Mouse (Mus musculus) hindbrain, embryonic 12.5 days (tissue): ENCODE measurements around the gene AU015836. TPM values are rescaled to one million over a fixed set of nuclear protein-coding genes. Genes with fewer than 3 reads are reported as not detected.
"Not testable (repeated sequence)": the region's sequence is repeated elsewhere in the genome, so short reads cannot be mapped to it uniquely, and the experiment has no call there.

Source experiments
- ATAC-seq: fragments of 200-750 bp; cut with Nextera tagmentation; 2 replicates; pipeline ENCODE4 v1.8.0; 2017; ENCODE audit warnings: moderate TSS enrichment; ENCODE audit not compliant: low FRiP score
- H3K27ac ChIP-seq: fragments of 300-500 bp; sonication (generic); 2 replicates; pipeline ENCODE4 v1.5.1; 2016; ENCODE audit warnings: mild to moderate bottlenecking
- H3K27me3 ChIP-seq: fragments of 300-500 bp; sonication (generic); 2 replicates; pipeline ENCODE4 v1.6.1; 2016; ENCODE audit warnings: mild to moderate bottlenecking
- H3K36me3 ChIP-seq: fragments of 300-500 bp; sonication (generic); 2 replicates; pipeline ENCODE4 v1.6.1; 2016; ENCODE audit warnings: mild to moderate bottlenecking
- H3K4me1 ChIP-seq: fragments of 300-500 bp; sonication (generic); 2 replicates; pipeline ENCODE4 v1.6.1; 2016
- H3K4me2 ChIP-seq: fragments of 300-500 bp; sonication (generic); replicated peaks from 2 replicates; pipeline ENCODE4 v1.6.1; 2016; ENCODE audit warnings: mild to moderate bottlenecking
- H3K4me3 ChIP-seq: fragments of 300-500 bp; sonication (generic); 2 replicates; pipeline ENCODE4 v1.5.1; 2016; ENCODE audit warnings: mild to moderate bottlenecking
- H3K9ac ChIP-seq: fragments of 300-500 bp; sonication (generic); 2 replicates; pipeline ENCODE4 v1.6.1; 2016; ENCODE audit warnings: mild to moderate bottlenecking, moderate library complexity
- H3K9me3 ChIP-seq: fragments of 300-500 bp; sonication (generic); replicated peaks from 2 replicates; pipeline ENCODE4 v1.6.1; 2016; ENCODE audit warnings: mild to moderate bottlenecking
- WGBS: fragments of 180-500 bp; shearing (Covaris S2); methylation state at CpG from one replicate; pipeline ENCODE4 v1.1.7; 2016; 5-methylcytosine and 5-hydroxymethylcytosine counted together
- polyA plus RNA-seq: library from polyadenylated mRNA; unstranded; fragments of >200 nt; fragmentation: Nextera tagmentation; extraction: Ambion mirVana; gene quantifications from 2 replicates; pipeline ENCODE4 v1.2.1, GENCODE M21; 2016

The AU015836 gene
- polyA plus RNA-seq: not detected in 2 replicates

DNA sequence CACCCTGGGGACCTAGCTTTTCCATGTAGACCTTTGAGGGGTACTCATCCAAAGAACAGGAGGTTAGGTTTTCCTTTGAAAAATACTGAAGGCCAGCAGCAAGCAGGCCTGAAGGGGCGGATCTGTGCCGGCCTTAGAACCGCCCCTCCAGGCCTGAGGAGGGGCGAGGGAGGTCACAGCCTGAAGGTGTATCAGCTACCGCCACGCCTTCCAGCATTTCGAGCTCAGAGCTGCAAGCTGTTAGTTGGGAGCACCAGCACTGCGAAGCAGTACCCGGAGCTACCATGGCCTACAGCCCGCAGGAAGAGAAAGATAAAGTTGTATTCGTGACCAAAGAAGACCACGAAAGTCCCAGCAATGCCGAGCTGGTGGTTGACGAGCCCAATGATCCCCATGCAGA is at the start of gene AU015836:
Gene AU015836, plus strand, starts transcription at position 216 of the 400 bp plus-strand sequence.
- H3K4me2 ChIP-seq: no peak within 1 kb of the TSS
- no peaks in the 10 kb centered on the region for H3K9me3 ChIP-seq
- WGBS: 56% methylated on average over 14 of the region's 14 CpGs
- no peak within 1 kb of the TSS for H3K4me3 ChIP-seq
- peaks cover 11% of the 10 kb centered on the region for H3K27me3 ChIP-seq
- ATAC-seq: no peak
- no peak within 1 kb of the TSS for H3K9ac ChIP-seq
- no peak within 1 kb of the TSS for H3K27ac ChIP-seq
- no peaks in the 10 kb centered on the region for H3K4me1 ChIP-seq
- H3K36me3 ChIP-seq: no peaks in the 10 kb centered on the region

DNA sequence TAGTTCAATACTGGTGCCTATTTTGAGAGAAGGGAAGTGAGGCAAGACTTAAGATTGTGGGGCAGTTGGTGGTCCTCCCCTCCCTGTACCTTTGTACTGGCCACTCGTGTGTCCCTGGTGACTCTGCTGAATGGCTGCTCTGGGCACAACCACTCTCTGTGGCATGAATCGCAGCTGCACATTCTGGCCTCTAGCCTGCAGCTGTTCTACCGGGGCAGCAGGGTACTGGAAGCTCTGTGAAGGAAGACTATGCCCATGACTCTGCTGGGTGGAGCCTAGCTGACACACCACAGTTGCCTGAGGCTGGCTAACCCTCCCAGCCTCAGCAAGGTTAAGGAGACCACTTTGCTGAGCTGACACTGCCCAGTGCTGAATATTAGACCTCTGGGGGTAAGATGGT is 49.4 kb upstream of the AU015836 start:
- no peaks in the 10 kb centered on the region for H3K36me3 ChIP-seq
- no peak overlapping the region for H3K9ac ChIP-seq
- no peak overlapping the region for H3K4me2 ChIP-seq
- H3K4me1 ChIP-seq: no peaks in the 10 kb centered on the region
- no peak overlapping the region for H3K4me3 ChIP-seq
- no peak for ATAC-seq
- H3K9me3 ChIP-seq: peaks cover 5% of the 10 kb centered on the region; the same call in 1 of the 2 replicates
- WGBS: 70% methylated on average over 3 of the region's 3 CpGs
- peaks cover 5% of the 10 kb centered on the region; the same call in 1 of the 2 replicates for H3K27me3 ChIP-seq
- H3K27ac ChIP-seq: no peak overlapping the region

DNA sequence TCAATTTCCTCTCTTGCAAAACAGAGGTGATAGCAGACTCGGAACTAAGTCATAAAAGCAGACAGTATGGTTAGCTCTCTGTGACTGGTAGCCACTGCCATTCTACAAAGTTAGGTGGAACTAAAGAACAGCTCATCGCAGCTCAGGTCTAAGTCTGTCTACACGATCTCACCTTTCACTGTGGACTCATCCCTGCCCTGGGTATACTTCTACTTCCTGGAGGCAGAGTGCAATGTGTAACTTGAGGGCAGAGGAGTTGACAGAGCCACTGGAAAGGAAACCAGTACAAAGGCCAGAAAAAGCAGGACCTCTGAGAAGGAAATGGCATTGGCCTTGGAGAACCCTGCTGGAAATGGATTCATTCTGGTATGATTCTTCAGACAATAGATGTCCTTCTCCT is 40.1 kb upstream of the AU015836 start:
- H3K4me3 ChIP-seq: no peak overlapping the region
- no peaks in the 10 kb centered on the region for H3K36me3 ChIP-seq
- no peak for ATAC-seq
- no peak overlapping the region for H3K9ac ChIP-seq
- no peaks in the 10 kb centered on the region for H3K9me3 ChIP-seq
- H3K27me3 ChIP-seq: peaks cover 2% of the 10 kb centered on the region; the same call in 1 of the 2 replicates
- 90% methylated on average over 3 of the region's 3 CpGs for WGBS
- no peak overlapping the region for H3K27ac ChIP-seq
- H3K4me2 ChIP-seq: no peak overlapping the region
- H3K4me1 ChIP-seq: no peaks in the 10 kb centered on the region

DNA sequence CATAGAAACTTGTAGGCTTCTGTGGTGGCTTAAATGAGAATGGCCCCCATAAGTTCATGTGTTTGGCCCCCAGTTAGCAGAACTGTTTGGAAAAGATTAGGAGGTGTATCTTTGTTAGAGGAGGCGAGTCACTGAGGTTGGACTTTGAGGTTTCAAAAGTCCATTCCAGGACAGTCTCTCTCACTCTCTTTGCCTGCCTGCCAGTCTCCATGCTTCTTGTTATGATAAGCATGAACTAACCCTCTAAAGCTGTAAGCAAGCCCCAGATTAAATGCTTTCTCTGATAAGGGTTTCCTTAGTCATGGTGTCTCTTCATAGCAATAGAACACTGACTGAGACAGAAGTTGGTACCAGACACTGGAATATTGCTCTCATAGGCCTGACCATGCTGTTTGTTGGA is 39.7 kb upstream of the AU015836 start:
- Histone ChIP-seq H3K27me3 (peaks cover 2% of the 10 kb centered on the region; the same call in 1 of the 2 replicates), H3K4me3 (no peak overlapping the region), H3K9ac (no peak overlapping the region), H3K9me3 (no peaks in the 10 kb centered on the region), H3K4me2 (no peak overlapping the region), H3K4me1 (no peaks in the 10 kb centered on the region), H3K36me3 (no peaks in the 10 kb centered on the region), H3K27ac (no peak overlapping the region)
- WGBS: 60% methylated on average over 1 of the region's 1 CpGs
- no peak for ATAC-seq

DNA sequence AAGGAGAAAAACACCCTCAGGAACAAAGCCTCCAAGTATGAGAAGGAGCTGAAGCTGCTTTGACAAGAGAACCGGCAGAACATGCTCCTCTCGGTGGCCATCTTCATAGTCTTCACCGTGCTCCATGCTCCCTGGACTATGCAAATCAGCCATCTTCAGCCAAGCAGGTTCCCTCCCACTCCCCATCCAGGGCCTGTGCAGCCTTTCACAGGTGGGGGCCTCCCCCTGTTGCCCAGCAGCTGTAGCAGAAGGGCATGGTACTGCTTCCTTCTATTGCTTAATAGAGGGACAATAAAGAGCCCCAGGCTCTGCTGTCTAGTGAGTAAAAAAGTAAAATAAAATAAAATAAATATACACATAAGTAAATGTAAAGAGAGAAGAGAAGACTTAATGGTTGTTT is 36.8 kb upstream of the AU015836 start:
- Histone ChIP-seq H3K4me2 (no peak overlapping the region), H3K4me1 (no peaks in the 10 kb centered on the region), H3K27ac (no peak overlapping the region), H3K9me3 (no peaks in the 10 kb centered on the region), H3K27me3 (peaks cover 2% of the 10 kb centered on the region; the same call in 1 of the 2 replicates), H3K36me3 (no peaks in the 10 kb centered on the region), H3K9ac (no peak overlapping the region), H3K4me3 (no peak overlapping the region)
- ATAC-seq: no peak
- WGBS: 80% methylated on average over 3 of the region's 3 CpGs

DNA sequence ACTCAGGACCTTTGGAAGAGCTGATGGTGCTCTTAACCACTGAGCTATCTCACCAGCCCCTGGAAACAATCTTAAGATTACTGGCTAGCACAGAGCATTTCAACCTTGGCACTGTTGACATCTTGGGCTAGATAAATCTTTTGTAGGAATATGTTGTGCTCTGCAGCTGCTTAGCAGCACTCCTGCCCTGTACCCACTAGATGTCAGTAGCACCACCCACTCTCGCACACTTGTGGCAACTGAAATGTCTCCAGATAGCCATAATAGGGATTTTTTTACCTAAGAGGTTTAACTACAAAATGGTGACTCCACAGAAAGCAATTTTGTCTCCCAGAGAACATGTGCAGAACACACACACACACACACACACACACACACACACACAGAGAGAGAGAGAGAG is 11.7 kb upstream of the AU015836 start:
- no peak for ATAC-seq
- Histone ChIP-seq H3K9me3 (no peaks in the 10 kb centered on the region), H3K27me3 (peaks cover 19% of the 10 kb centered on the region), H3K36me3 (no peaks in the 10 kb centered on the region), H3K4me3 (no peak overlapping the region), H3K4me1 (no peaks in the 10 kb centered on the region), H3K9ac (no peak overlapping the region), H3K4me2 (no peak overlapping the region), H3K27ac (no peak overlapping the region)
- 38% methylated on average over 1 of the region's 1 CpGs for WGBS

DNA sequence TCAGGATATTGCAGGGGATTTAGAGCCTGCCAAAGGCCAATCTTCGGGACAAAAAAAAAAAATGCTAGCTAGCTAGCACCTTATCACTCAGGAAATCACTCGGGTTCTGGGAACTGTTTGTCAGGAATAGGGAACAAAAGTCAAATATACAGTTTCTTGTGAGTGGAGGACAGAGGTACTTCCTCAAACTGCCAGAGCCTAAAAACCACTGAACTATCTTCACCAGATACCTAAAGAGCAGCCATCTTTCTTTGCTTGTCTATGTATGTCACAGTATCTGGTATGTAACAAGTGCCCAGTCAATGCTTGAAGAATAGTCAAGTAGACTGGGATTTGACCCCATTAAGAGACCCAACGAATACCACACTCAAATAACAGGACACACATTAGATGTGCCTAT is 10.0 kb upstream of the AU015836 start:
- Histone ChIP-seq H3K4me2 (no peak overlapping the region), H3K4me1 (no peaks in the 10 kb centered on the region), H3K36me3 (no peaks in the 10 kb centered on the region), H3K27me3 (peaks cover 20% of the 10 kb centered on the region), H3K4me3 (no peak overlapping the region), H3K27ac (no peak overlapping the region), H3K9ac (no peak overlapping the region), H3K9me3 (no peaks in the 10 kb centered on the region)
- no peak for ATAC-seq
- 80% methylated on average over 3 of the region's 3 CpGs for WGBS

DNA sequence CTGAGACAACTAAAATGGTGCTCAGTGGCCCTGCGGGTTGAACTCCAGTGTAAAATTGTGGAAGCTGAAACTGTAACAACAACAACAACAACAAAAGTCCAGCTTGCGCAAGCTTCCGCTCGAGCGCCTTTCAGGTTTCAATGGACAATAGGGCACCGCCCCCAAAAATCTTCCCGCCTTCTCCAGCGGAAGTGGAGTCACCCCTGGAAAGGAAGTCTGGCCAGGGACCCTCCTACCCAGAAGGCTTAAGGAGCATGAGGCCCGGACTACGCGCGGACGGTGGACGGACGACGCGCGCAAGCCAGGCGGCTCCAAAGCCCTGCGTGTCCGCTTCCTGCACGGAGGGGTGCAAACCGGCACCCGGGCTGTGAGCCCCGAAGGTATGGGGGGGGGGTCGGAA is 11.9 kb downstream of the AU015836 start:
- Histone ChIP-seq H3K4me1 (no peaks in the 10 kb centered on the region), H3K36me3 (no peaks in the 10 kb centered on the region), H3K4me2 (no peak overlapping the region), H3K27ac (no peak overlapping the region), H3K27me3 (peaks cover 19% of the 10 kb centered on the region), H3K9ac (no peak overlapping the region), H3K9me3 (0 out of 2 replicates have a peak, but pooled peaks cover 5% of the 10 kb centered on the region), H3K4me3 (no peak overlapping the region)
- 85% methylated on average over 26 of the region's 26 CpGs for WGBS
- ATAC-seq: no peak

DNA sequence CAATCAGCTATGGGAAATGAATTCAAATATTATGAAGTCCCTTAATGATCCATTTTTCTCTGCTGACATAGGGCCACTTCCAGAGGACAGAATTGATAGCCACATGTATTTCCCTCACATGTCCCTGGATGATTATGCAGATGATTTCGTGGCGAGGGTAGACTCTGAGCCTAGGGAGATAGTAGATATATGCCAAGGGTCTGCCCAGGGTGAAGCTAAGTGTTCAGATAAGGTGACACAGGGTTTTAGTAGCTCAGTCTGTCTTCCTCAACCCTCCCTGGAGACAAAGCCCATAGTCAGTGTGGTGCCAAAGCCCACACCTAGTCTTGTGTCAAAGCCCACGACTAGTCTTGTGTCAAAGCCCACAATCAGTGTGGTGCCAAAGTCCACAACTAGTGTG is 13.7 kb downstream of the AU015836 start:
- Histone ChIP-seq H3K27ac (no peak overlapping the region), H3K9me3 (0 out of 2 replicates have a peak, but pooled peaks cover 5% of the 10 kb centered on the region), H3K4me1 (no peaks in the 10 kb centered on the region), H3K27me3 (peaks cover 23% of the 10 kb centered on the region), H3K4me2 (no peak overlapping the region), H3K36me3 (no peaks in the 10 kb centered on the region), H3K4me3 (no peak overlapping the region), H3K9ac (no peak overlapping the region)
- no peak for ATAC-seq
- WGBS: 88% methylated on average over 3 of the region's 3 CpGs

DNA sequence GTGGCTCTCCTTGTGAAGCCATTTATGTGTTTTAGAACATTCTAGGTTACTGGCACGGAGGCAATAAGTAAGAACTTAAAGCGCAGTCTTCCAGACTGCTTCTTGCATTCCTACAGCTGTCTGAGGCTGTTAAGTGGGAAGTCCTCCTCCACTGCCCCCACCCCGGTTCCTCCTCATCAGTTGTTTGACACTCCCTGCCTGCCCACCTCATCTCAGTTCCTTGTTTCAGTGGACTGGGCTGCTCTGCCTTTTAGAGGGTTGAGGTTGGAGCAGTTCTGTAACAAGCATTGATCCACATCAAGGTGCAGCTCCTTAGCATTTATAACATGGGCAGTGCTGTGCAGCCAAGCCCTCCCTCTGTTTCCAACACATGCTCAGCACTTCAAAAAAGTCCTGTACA is 16.6 kb downstream of the AU015836 start:
- not testable (repeated sequence) for H3K4me1 ChIP-seq, H3K27ac ChIP-seq, H3K4me2 ChIP-seq, H3K36me3 ChIP-seq, H3K9ac ChIP-seq, ATAC-seq, H3K9me3 ChIP-seq, H3K4me3 ChIP-seq
- peaks cover 34% of the 10 kb centered on the region for H3K27me3 ChIP-seq
- 85% methylated on average over 3 of the region's 3 CpGs for WGBS

DNA sequence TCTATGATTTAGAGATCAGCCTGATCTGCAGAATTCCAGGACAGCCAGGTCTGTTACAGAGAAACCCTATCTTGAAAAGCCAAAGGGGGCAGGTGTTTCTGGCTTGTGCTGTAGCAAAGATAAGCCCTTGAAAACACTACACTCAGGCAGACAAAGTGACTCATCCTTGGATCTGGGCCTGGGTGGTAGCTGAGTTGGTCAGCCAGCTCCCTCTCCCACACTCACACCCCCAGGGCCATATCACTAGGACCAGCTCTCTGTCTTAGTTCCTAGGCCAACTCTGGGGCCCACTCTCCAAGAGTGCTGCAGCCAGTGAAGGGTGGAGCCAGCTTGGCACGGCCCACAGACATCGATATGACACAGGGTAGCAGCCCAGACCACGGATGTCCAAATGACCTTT is 38.5 kb downstream of the AU015836 start:
- Histone ChIP-seq H3K36me3 (no peaks in the 10 kb centered on the region), H3K9ac (no peak overlapping the region), H3K4me1 (no peaks in the 10 kb centered on the region), H3K9me3 (no peaks in the 10 kb centered on the region), H3K4me3 (no peak overlapping the region), H3K4me2 (no peak overlapping the region), H3K27me3 (peaks cover 49% of the 10 kb centered on the region), H3K27ac (no peak overlapping the region)
- 90% methylated on average over 3 of the region's 3 CpGs for WGBS
- no peak for ATAC-seq

DNA sequence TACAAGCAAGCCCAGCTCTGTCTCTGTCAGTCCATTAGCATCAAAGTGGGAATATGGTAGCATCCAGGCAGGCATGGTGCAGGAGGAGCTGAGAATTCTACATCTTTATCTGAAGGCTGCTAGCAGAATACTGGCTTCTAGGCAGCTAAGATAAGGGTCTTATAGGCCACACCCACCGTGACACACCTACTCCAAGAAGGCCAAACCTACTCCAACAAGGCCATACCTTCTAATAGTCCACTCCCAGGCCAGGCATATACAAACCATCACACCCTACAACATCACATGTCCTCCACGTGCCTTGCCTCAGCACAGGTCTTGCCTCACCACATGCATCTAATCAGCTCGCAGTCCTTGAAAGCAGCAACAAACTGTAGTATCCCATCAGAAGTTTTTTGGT is 41.0 kb downstream of the AU015836 start:
- H3K27ac ChIP-seq: no peak overlapping the region
- 92% methylated on average over 3 of the region's 3 CpGs for WGBS
- no peaks in the 10 kb centered on the region for H3K9me3 ChIP-seq
- no peak overlapping the region for H3K4me3 ChIP-seq
- no peak for ATAC-seq
- H3K27me3 ChIP-seq: peaks cover 68% of the 10 kb centered on the region
- H3K4me2 ChIP-seq: no peak overlapping the region
- H3K4me1 ChIP-seq: no peaks in the 10 kb centered on the region
- no peaks in the 10 kb centered on the region for H3K36me3 ChIP-seq
- H3K9ac ChIP-seq: no peak overlapping the region

DNA sequence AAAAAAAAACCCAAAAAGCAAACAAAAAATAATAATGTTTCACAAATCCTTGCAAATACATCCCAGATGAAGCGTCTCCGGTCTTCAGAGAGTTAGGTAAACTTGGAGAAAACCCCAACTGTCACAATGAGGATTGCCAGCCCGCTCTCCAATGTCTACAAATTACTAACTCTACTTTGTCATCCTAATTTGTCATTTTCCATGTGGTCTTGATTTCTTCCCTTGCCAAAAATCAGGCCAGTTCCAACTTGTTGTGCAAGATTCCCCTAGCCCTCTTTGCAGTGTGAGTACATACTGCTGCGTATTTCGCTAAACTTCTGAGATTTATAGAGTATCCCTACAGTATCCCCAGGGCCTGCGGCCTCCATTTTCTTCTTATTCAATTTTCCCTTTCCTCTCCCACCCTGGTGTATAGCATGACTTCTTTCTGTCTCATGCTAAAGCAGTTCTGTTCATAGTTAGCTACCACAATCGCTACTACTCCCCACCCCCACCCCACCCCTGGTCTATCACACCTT is 43.3 kb downstream of the AU015836 start:
- WGBS: 86% methylated on average over 7 of the region's 7 CpGs
- Histone ChIP-seq H3K9me3 (no peaks in the 10 kb centered on the region), H3K27me3 (peaks cover 63% of the 10 kb centered on the region), H3K9ac (no peak overlapping the region), H3K4me3 (no peak overlapping the region), H3K27ac (no peak overlapping the region), H3K36me3 (no peaks in the 10 kb centered on the region), H3K4me1 (no peaks in the 10 kb centered on the region), H3K4me2 (no peak overlapping the region)
- ATAC-seq: no peak
